Mouse (Mus musculus) central nervous system, embryonic 14 days (tissue): ENCODE results near the gene Lyrm9. TPM values are rescaled to one million over a fixed set of nuclear protein-coding genes. Genes with fewer than 3 reads are reported as not detected.

Source experiments
- polyA plus RNA-seq: library from polyadenylated mRNA; depleted of rRNA; stranded (reverse); fragments of >200 nt; gene quantifications from 2 replicates; pipeline ENCODE4 v1.2.3, GENCODE M21; 2012; rRNA removed

The Lyrm9 gene
- 15.0 and 15.7 TPM in 2 replicates for polyA plus RNA-seq

GRCm38 (mm10) chr11:78826442-78827013 lies at the start of gene Lyrm9:
Gene Lyrm9, plus strand, starts transcription at chr11:78826584.

Other genes starting within 250 kb of the Lyrm9 start
- 33.9 and 41.3 TPM in 2 replicates for gene Nlk, start 129.2 kb upstream of the Lyrm9 start, polyA plus RNA-seq
- 37.7 and 42.1 TPM in 2 replicates for gene Ccnq, start 74.9 kb upstream of the Lyrm9 start, polyA plus RNA-seq
- gene Nos2, start 94.2 kb downstream of the Lyrm9 start, polyA plus RNA-seq = 1.0 and 1.8 TPM in 2 replicates
- 13.7 and 19.5 TPM in 2 replicates for gene Lgals9, start 158.4 kb downstream of the Lyrm9 start, polyA plus RNA-seq